ENCODE assay signal across 23 mouse cellular contexts in genomic region chr4:68865135-68865767, GRCm38 (mm10).
DNase-seq lines count a peak whose midpoint lies in the region; ATAC-seq lines count a peak whose summit lies in the region.
"Had no signal": no experiment of that assay in that cellular context is flagged by ENCODE, and none has a peak within 500 bp of the region (broad histone marks: within the 10 kb centered on the region; RNA-seq: fewer than 3 reads in every experiment).

No protein-coding gene starts in this region.

- H3K36me3 ChIP-seq in embryonic facial prominence, embryonic 10.5 days (replicated peaks) = no peaks in the 10 kb centered on the region
- H3K36me3 ChIP-seq in intestine, embryonic 15.5 days = no peaks in the 10 kb centered on the region
- H3K36me3 ChIP-seq: embryonic facial prominence, embryonic 13.5 days; forebrain, embryonic 15.5 days; heart, embryonic 10.5 days; hindbrain, embryonic 13.5 days; limb, embryonic 13.5 days; midbrain, embryonic 12.5 days; neural tube, embryonic 12.5 days had no signal

- no peak overlapping the region for H3K9ac ChIP-seq in intestine, embryonic 15.5 days
- H3K9ac ChIP-seq: embryonic facial prominence, embryonic 13.5 days; forebrain, embryonic 15.5 days; hindbrain, embryonic 13.5 days; limb, embryonic 13.5 days; liver, embryonic 14.5 days; midbrain, embryonic 12.5 days; neural tube, embryonic 12.5 days had no signal

- no peak overlapping the region for H3K4me2 ChIP-seq in intestine, embryonic 15.5 days (replicated peaks)
- H3K4me2 ChIP-seq: embryonic facial prominence, embryonic 13.5 days; forebrain, embryonic 15.5 days; hindbrain, embryonic 13.5 days; limb, embryonic 13.5 days; midbrain, embryonic 12.5 days; neural tube, embryonic 12.5 days had no signal

- no peaks in the 10 kb centered on the region for H3K27me3 ChIP-seq in embryonic facial prominence, embryonic 10.5 days (replicated peaks; ENCODE audit: low read depth, poor library complexity, severe bottlenecking)
- H3K27me3 ChIP-seq in intestine, embryonic 15.5 days (replicated peaks) = no peaks in the 10 kb centered on the region
- H3K27me3 ChIP-seq: embryonic facial prominence, embryonic 13.5 days; forebrain, embryonic 15.5 days; hindbrain, embryonic 13.5 days; limb, embryonic 13.5 days; midbrain, embryonic 12.5 days; neural tube, embryonic 12.5 days had no signal

- peak; percentile 52 to 69 for DNase-seq in cerebellum, adult 18-20 months
- no peak for DNase-seq in cerebellum, postnatal 10 days
- DNase-seq in urinary bladder, postnatal 14 days (ENCODE audit: low spot score) = peak; percentile 7
- DNase-seq in urinary bladder, postnatal 10 days (ENCODE audit: low spot score) = no peak
- peak; percentile 27 to 36 for DNase-seq in cerebellum, postnatal 36 days
- no peak for DNase-seq in embryonic facial prominence, embryonic 10.5 days (ENCODE audit: low spot score)
- no peak for DNase-seq in retina, postnatal 1 day
- DNase-seq: adrenal gland, adult 2 months; B cell, adult 2 months; heart, postnatal 14 days; kidney, adult 8-10 months; kidney, postnatal 36 days; thymus, postnatal 36 days had no signal

- no peak overlapping the region for H3K27ac ChIP-seq in embryonic facial prominence, embryonic 10.5 days (replicated peaks)
- no peak overlapping the region for H3K27ac ChIP-seq in intestine, embryonic 15.5 days
- H3K27ac ChIP-seq: embryonic facial prominence, embryonic 13.5 days; forebrain, embryonic 15.5 days; heart, embryonic 10.5 days; hindbrain, embryonic 13.5 days; limb, embryonic 13.5 days; liver, embryonic 14.5 days; midbrain, embryonic 12.5 days; neural tube, embryonic 12.5 days had no signal

- no peak overlapping the region for H3K4me3 ChIP-seq in embryonic facial prominence, embryonic 10.5 days
- no peak overlapping the region for H3K4me3 ChIP-seq in intestine, embryonic 15.5 days (replicated peaks)
- H3K4me3 ChIP-seq: embryonic facial prominence, embryonic 13.5 days; forebrain, embryonic 15.5 days; heart, embryonic 10.5 days; hindbrain, embryonic 13.5 days; limb, embryonic 13.5 days; midbrain, embryonic 12.5 days; neural tube, embryonic 12.5 days had no signal

- no peaks in the 10 kb centered on the region for H3K9me3 ChIP-seq in embryonic facial prominence, embryonic 10.5 days
- H3K9me3 ChIP-seq in intestine, embryonic 15.5 days = no peaks in the 10 kb centered on the region
- H3K9me3 ChIP-seq: embryonic facial prominence, embryonic 13.5 days; forebrain, embryonic 15.5 days; heart, embryonic 10.5 days; hindbrain, embryonic 13.5 days; limb, embryonic 13.5 days; midbrain, embryonic 12.5 days; neural tube, embryonic 12.5 days had no signal

- H3K4me1 ChIP-seq in embryonic facial prominence, embryonic 10.5 days = no peaks in the 10 kb centered on the region
- no peaks in the 10 kb centered on the region for H3K4me1 ChIP-seq in intestine, embryonic 15.5 days (replicated peaks)
- H3K4me1 ChIP-seq: embryonic facial prominence, embryonic 13.5 days; forebrain, embryonic 15.5 days; heart, embryonic 10.5 days; hindbrain, embryonic 13.5 days; limb, embryonic 13.5 days; midbrain, embryonic 12.5 days had no signal

- 72% methylated on average over 4 of the region's 4 CpGs for WGBS in embryonic facial prominence, embryonic 10.5 days
- 72% methylated on average over 4 of the region's 4 CpGs for WGBS in intestine, embryonic 15.5 days

- no peak for ATAC-seq in intestine, embryonic 15.5 days
- ATAC-seq: forebrain, embryonic 15.5 days; inflammation-experienced regulatory T-cells, adult 6 months had no signal

Comparison
In these comparisons a context has a peak if more than half of its experiments do, and no peak if none do; other contexts are left out.
1. DNase-seq: peak in cerebellum, adult 18-20 months (2 of 2), urinary bladder, postnatal 14 days (single experiment) and cerebellum, postnatal 36 days (2 of 2); none in cerebellum, postnatal 10 days (0 of 2), urinary bladder, postnatal 10 days (single experiment), embryonic facial prominence, embryonic 10.5 days (single experiment) and retina, postnatal 1 day (single experiment).